Mouse (Mus musculus): ENCODE measurements around the gene Cltrn. TPM values are rescaled to one million over a fixed set of nuclear protein-coding genes. Genes with fewer than 3 reads are reported as not detected.

The Cltrn gene
- not detected in 3 replicates for total RNA-seq (2017)

GRCm38 (mm10) chrX:164088582-164088981 is at the start of gene Cltrn:
TSS of gene Cltrn (plus strand) at chrX:164088830.
- no peak for ATAC-seq (replicated peaks; ENCODE audit: insufficient number of reproducible peaks, low FRiP score, low TSS enrichment, poor library complexity, severe bottlenecking)

- ATAC-seq (replicated peaks; ENCODE audit: insufficient number of reproducible peaks, low FRiP score, low TSS enrichment, poor library complexity, severe bottlenecking): no peak
These were observed 49.7 kb upstream of the Cltrn start for GRCm38 (mm10) chrX:164038882-164039281.

GRCm38 (mm10) chrX:164042069-164042468 is 46.6 kb upstream of the Cltrn start:
- ATAC-seq (replicated peaks; ENCODE audit: insufficient number of reproducible peaks, low FRiP score, low TSS enrichment, poor library complexity, severe bottlenecking): no peak

GRCm38 (mm10) chrX:164046736-164047135 is 41.9 kb upstream of the Cltrn start:
- no peak for ATAC-seq (replicated peaks; ENCODE audit: insufficient number of reproducible peaks, low FRiP score, low TSS enrichment, poor library complexity, severe bottlenecking)

GRCm38 (mm10) chrX:164055726-164056125 is 32.9 kb upstream of the Cltrn start:
- no peak for ATAC-seq (replicated peaks; ENCODE audit: insufficient number of reproducible peaks, low FRiP score, low TSS enrichment, poor library complexity, severe bottlenecking)

GRCm38 (mm10) chrX:164058523-164058922 is 30.1 kb upstream of the Cltrn start:
- no peak for ATAC-seq (replicated peaks; ENCODE audit: insufficient number of reproducible peaks, low FRiP score, low TSS enrichment, poor library complexity, severe bottlenecking)

GRCm38 (mm10) chrX:164059070-164059469 is 29.6 kb upstream of the Cltrn start:
- no peak for ATAC-seq (replicated peaks; ENCODE audit: insufficient number of reproducible peaks, low FRiP score, low TSS enrichment, poor library complexity, severe bottlenecking)

GRCm38 (mm10) chrX:164066185-164066584 is 22.4 kb upstream of the Cltrn start:
- ATAC-seq (replicated peaks; ENCODE audit: insufficient number of reproducible peaks, low FRiP score, low TSS enrichment, poor library complexity, severe bottlenecking): 0 out of 2 replicates have a peak, but pooled peaks have one; percentile 50

- ATAC-seq (replicated peaks; ENCODE audit: insufficient number of reproducible peaks, low FRiP score, low TSS enrichment, poor library complexity, severe bottlenecking): no peak
These were observed 19.7 kb upstream of the Cltrn start for GRCm38 (mm10) chrX:164068968-164069367.

GRCm38 (mm10) chrX:164076040-164076775 is 12.4 kb upstream of the Cltrn start, which contains the start of gene Siah1b:
TSS of gene Siah1b (minus strand) at chrX:164076493.
- peak; percentile 99 for ATAC-seq (replicated peaks; ENCODE audit: insufficient number of reproducible peaks, low FRiP score, low TSS enrichment, poor library complexity, severe bottlenecking)

- ATAC-seq (replicated peaks; ENCODE audit: insufficient number of reproducible peaks, low FRiP score, low TSS enrichment, poor library complexity, severe bottlenecking): no peak
These were observed 6.6 kb upstream of the Cltrn start for GRCm38 (mm10) chrX:164082030-164082429.

- no peak for ATAC-seq (replicated peaks; ENCODE audit: insufficient number of reproducible peaks, low FRiP score, low TSS enrichment, poor library complexity, severe bottlenecking)
These were observed 1.3 kb downstream of the Cltrn start for GRCm38 (mm10) chrX:164089916-164090315.

- ATAC-seq (replicated peaks; ENCODE audit: insufficient number of reproducible peaks, low FRiP score, low TSS enrichment, poor library complexity, severe bottlenecking): no peak
These were observed 3.9 kb downstream of the Cltrn start for GRCm38 (mm10) chrX:164092300-164093169.

GRCm38 (mm10) chrX:164093435-164093834 is 4.8 kb downstream of the Cltrn start:
- ATAC-seq (replicated peaks; ENCODE audit: insufficient number of reproducible peaks, low FRiP score, low TSS enrichment, poor library complexity, severe bottlenecking): no peak

GRCm38 (mm10) chrX:164095838-164096237 is 7.2 kb downstream of the Cltrn start:
- ATAC-seq (replicated peaks; ENCODE audit: insufficient number of reproducible peaks, low FRiP score, low TSS enrichment, poor library complexity, severe bottlenecking): no peak

GRCm38 (mm10) chrX:164101483-164101882 is 12.9 kb downstream of the Cltrn start:
- ATAC-seq (replicated peaks; ENCODE audit: insufficient number of reproducible peaks, low FRiP score, low TSS enrichment, poor library complexity, severe bottlenecking): no peak

- no peak for ATAC-seq (replicated peaks; ENCODE audit: insufficient number of reproducible peaks, low FRiP score, low TSS enrichment, poor library complexity, severe bottlenecking)
These were observed 13.6 kb downstream of the Cltrn start for GRCm38 (mm10) chrX:164102198-164102597.

- no peak for ATAC-seq (replicated peaks; ENCODE audit: insufficient number of reproducible peaks, low FRiP score, low TSS enrichment, poor library complexity, severe bottlenecking)
These were observed 14.0 kb downstream of the Cltrn start for GRCm38 (mm10) chrX:164102656-164103055.

GRCm38 (mm10) chrX:164111146-164111545 is 22.5 kb downstream of the Cltrn start:
- ATAC-seq (replicated peaks; ENCODE audit: insufficient number of reproducible peaks, low FRiP score, low TSS enrichment, poor library complexity, severe bottlenecking): no peak

GRCm38 (mm10) chrX:164113744-164114143 is 25.1 kb downstream of the Cltrn start:
- no peak for ATAC-seq (replicated peaks; ENCODE audit: insufficient number of reproducible peaks, low FRiP score, low TSS enrichment, poor library complexity, severe bottlenecking)

All from monocyte, adult 5-6 weeks (primary cell).